Mouse (Mus musculus) liver, postnatal 0 days (tissue): Measurements from ENCODE around the gene Phf21b. TPM values are rescaled to one million over a fixed set of nuclear protein-coding genes. Genes with fewer than 3 reads are reported as not detected.

Experiments used
- ATAC-seq: fragments of 200-750 bp; cut with Nextera tagmentation; 2 replicates; pipeline ENCODE4 v1.8.0; 2017; ENCODE audit warnings: mild to moderate bottlenecking, moderate library complexity
- DNase-seq: peaks from one replicate; pipeline ENCODE4 v3.0.0-alpha.2; 2016
- H3K27ac ChIP-seq: fragments of 300-500 bp; sonication (generic); 2 replicates; pipeline ENCODE4 v1.5.1; 2014; ENCODE audit warnings: antibody characterized with exemption, moderate library complexity, mild to moderate bottlenecking, low read depth
- H3K27me3 ChIP-seq: fragments of 300-500 bp; sonication (generic); 2 replicates; pipeline ENCODE4 v1.6.1; 2014; ENCODE audit warnings: low read length, control low read depth, mixed read lengths; ENCODE audit not compliant: insufficient read depth
- H3K36me3 ChIP-seq: fragments of 300-500 bp; sonication (generic); replicated peaks from 2 replicates; pipeline ENCODE4 v1.6.1; 2014; ENCODE audit warnings: mild to moderate bottlenecking, control low read depth, low read length, moderate library complexity, mixed read lengths; ENCODE audit not compliant: insufficient read depth
- H3K4me1 ChIP-seq: fragments of 300-500 bp; sonication (generic); 2 replicates; pipeline ENCODE4 v1.6.1; 2014; ENCODE audit warnings: antibody characterized with exemption, mild to moderate bottlenecking, control low read depth; ENCODE audit not compliant: insufficient read depth
- H3K4me2 ChIP-seq: fragments of 300-500 bp; sonication (generic); 2 replicates; pipeline ENCODE4 v1.6.1; 2014; ENCODE audit warnings: low read depth, mild to moderate bottlenecking, low read length, moderate library complexity, mixed read lengths
- H3K4me3 ChIP-seq: fragments of 300-500 bp; sonication (generic); 2 replicates; pipeline ENCODE4 v1.5.1; 2014; ENCODE audit warnings: low read depth, low read length
- H3K9ac ChIP-seq: fragments of 300-500 bp; sonication (generic); replicated peaks from 2 replicates; pipeline ENCODE4 v1.6.1; 2014; ENCODE audit warnings: mild to moderate bottlenecking, moderate library complexity
- H3K9me3 ChIP-seq: fragments of 300-500 bp; sonication (generic); 2 replicates; pipeline ENCODE4 v1.6.1; 2016; ENCODE audit warnings: mild to moderate bottlenecking, control low read depth, low read length, mixed read lengths
- CTCF ChIP-seq: sonication (generic); IDR thresholded peaks from 2 replicates; pipeline ENCODE4 v1.5.1; 2016; ENCODE audit warnings: antibody characterized with exemption, low read depth
- EP300 ChIP-seq: IDR thresholded peaks from 2 replicates; pipeline ENCODE4 v1.6.1; 2016; ENCODE audit warnings: antibody characterized with exemption, low read depth, mild to moderate bottlenecking
- WGBS: fragments of 180-500 bp; shearing (Covaris S2); extraction: QIAGEN DNeasy Blood & Tissue Kit; methylation state at CpG from one replicate; pipeline ENCODE4 v1.1.7; 2014; ENCODE audit not compliant: insufficient replicate concordance; 5-methylcytosine and 5-hydroxymethylcytosine counted together
- polyA plus RNA-seq: library from polyadenylated mRNA; unstranded; fragments of >200 nt; fragmentation: Nextera tagmentation; extraction: Ambion mirVana; gene quantifications from 2 replicates; pipeline ENCODE4 v1.2.1, GENCODE M21; 2015

Gene Phf21b
- polyA plus RNA-seq, 1 experiment from 2014 or later = not detected

GRCm38 (mm10) chr15:84857623-84858022 lies 1.8 kb upstream of the Phf21b start:
- WGBS = 66% methylated on average over 2 of the region's 2 CpGs
- TF ChIP-seq EP300 = no peak
- no peak for TF ChIP-seq CTCF
- peaks cover 28% of the 10 kb centered on the region for H3K4me1 ChIP-seq
- H3K27ac ChIP-seq = no peak overlapping the region
- H3K9ac ChIP-seq = no peak overlapping the region
- no peak for DNase-seq
- no peak overlapping the region for H3K4me2 ChIP-seq
- no peak for ATAC-seq
- peaks cover 52% of the 10 kb centered on the region for H3K27me3 ChIP-seq
- no peaks in the 10 kb centered on the region for H3K9me3 ChIP-seq
- H3K36me3 ChIP-seq = no peaks in the 10 kb centered on the region
- no peak overlapping the region for H3K4me3 ChIP-seq

GRCm38 (mm10) chr15:84854921-84855901 lies 638 bp downstream of the Phf21b start:
- Histone ChIP-seq H3K4me2 (peak overlapping the region; percentile 95), H3K4me1 (peaks cover 28% of the 10 kb centered on the region), H3K27ac (no peak overlapping the region), H3K9me3 (no peaks in the 10 kb centered on the region), H3K27me3 (peaks cover 55% of the 10 kb centered on the region), H3K4me3 (peak overlapping the region; percentile 57), H3K36me3 (no peaks in the 10 kb centered on the region), H3K9ac (0 out of 2 replicates have a peak overlapping the region, but pooled peaks have one; percentile 38)
- no peak for TF ChIP-seq EP300
- TF ChIP-seq CTCF = no peak
- under 1% methylated on average over 80 of the region's 88 CpGs for WGBS
- DNase-seq = peak; percentile 27
- peak; percentile 40; the same call in 1 of the 2 replicates for ATAC-seq

- no peak for ATAC-seq
- Histone ChIP-seq H3K9ac (no peak overlapping the region), H3K27ac (no peak overlapping the region), H3K4me2 (peak overlapping the region; percentile 95), H3K36me3 (no peaks in the 10 kb centered on the region), H3K4me3 (peak overlapping the region; percentile 57), H3K27me3 (peaks cover 55% of the 10 kb centered on the region), H3K4me1 (peaks cover 28% of the 10 kb centered on the region), H3K9me3 (no peaks in the 10 kb centered on the region)
- peak; percentile 18 for DNase-seq
- TF ChIP-seq EP300 (no peak), CTCF (no peak)
- WGBS = under 1% methylated on average over 42 of the region's 49 CpGs
Observed at GRCm38 (mm10) chr15:84854171-84854811, 1.6 kb downstream of the Phf21b start.

GRCm38 (mm10) chr15:84853261-84854137 lies 2.4 kb downstream of the Phf21b start:
- peak overlapping the region; percentile 4; the same call in 1 of the 2 replicates for H3K9ac ChIP-seq
- 1% methylated on average over 62 of the region's 84 CpGs for WGBS
- DNase-seq = peak; percentile 76
- peak overlapping the region; percentile 95 for H3K4me2 ChIP-seq
- peaks cover 28% of the 10 kb centered on the region for H3K4me1 ChIP-seq
- no peaks in the 10 kb centered on the region for H3K36me3 ChIP-seq
- peak overlapping the region; percentile 57 for H3K4me3 ChIP-seq
- H3K27me3 ChIP-seq = peaks cover 55% of the 10 kb centered on the region
- H3K27ac ChIP-seq = no peak overlapping the region
- no peak for TF ChIP-seq EP300
- peak; percentile 53 for ATAC-seq
- no peaks in the 10 kb centered on the region for H3K9me3 ChIP-seq

GRCm38 (mm10) chr15:84852457-84853070 lies 3.3 kb downstream of the Phf21b start:
- no peak overlapping the region for H3K9ac ChIP-seq

More at GRCm38 (mm10) chr15:84852457-84853070, 3.3 kb downstream of the Phf21b start:
- TF ChIP-seq EP300 (no peak), CTCF (no peak)
- Histone ChIP-seq H3K4me2 (peak overlapping the region; percentile 95), H3K4me1 (peaks cover 28% of the 10 kb centered on the region), H3K9me3 (no peaks in the 10 kb centered on the region), H3K4me3 (peak overlapping the region; percentile 57), H3K36me3 (no peaks in the 10 kb centered on the region), H3K27me3 (peaks cover 48% of the 10 kb centered on the region), H3K27ac (no peak overlapping the region)
- no peak for DNase-seq
- 17% methylated on average over 10 of the region's 10 CpGs for WGBS
- no peak for ATAC-seq
